ENCODE assay signal across 16 mouse cellular contexts in genomic region chr10:69476871-69477270, GRCm38 (mm10).
"Had no signal": no experiment of that assay in that cellular context is flagged by ENCODE, and none has a peak within 500 bp of the region (broad histone marks: within the 10 kb centered on the region; RNA-seq: fewer than 3 reads in every experiment).

No protein-coding gene starts in this region.

- H3K4me1 ChIP-seq: lung, embryonic 15.5 days; megakaryocyte, embryonic 14.5 days; midbrain, embryonic 13.5 days; midbrain, embryonic 15.5 days; neural tube, embryonic 12.5 days; stomach, embryonic 15.5 days had no signal

- DNase-seq: liver, postnatal 0 days; lung, adult 2 months; lung, postnatal 14 days; lung, postnatal 36 days; right cerebral cortex, postnatal 14 days; thymus, adult 2 months; thymus, postnatal 25 days; thymus, postnatal 4 days had no signal

- H3K4me3 ChIP-seq: lung, embryonic 15.5 days; megakaryocyte, embryonic 14.5 days; midbrain, embryonic 13.5 days; midbrain, embryonic 15.5 days; neural tube, embryonic 12.5 days; stomach, embryonic 15.5 days had no signal

- H3K9ac ChIP-seq: liver, postnatal 0 days; lung, embryonic 15.5 days; midbrain, embryonic 13.5 days; midbrain, embryonic 15.5 days; neural tube, embryonic 12.5 days; stomach, embryonic 15.5 days had no signal

- H3K36me3 ChIP-seq: lung, embryonic 15.5 days; midbrain, embryonic 13.5 days; midbrain, embryonic 15.5 days; neural tube, embryonic 12.5 days; stomach, embryonic 15.5 days had no signal

- H3K27ac ChIP-seq: lung, embryonic 15.5 days; macrophage; midbrain, embryonic 13.5 days; midbrain, embryonic 15.5 days; neural tube, embryonic 12.5 days; stomach, embryonic 15.5 days; stomach, postnatal 0 days had no signal

- H3K27me3 ChIP-seq: lung, embryonic 15.5 days; megakaryocyte, embryonic 14.5 days; midbrain, embryonic 13.5 days; midbrain, embryonic 15.5 days; neural tube, embryonic 12.5 days; stomach, embryonic 15.5 days had no signal
